Mouse (Mus musculus) olfactory bulb, adult 2 months (tissue): Measurements from ENCODE around the gene Ankdd1b.

Experiments
- CTCF ChIP-seq: fragments of 200-500 bp; IDR thresholded peaks from 2 replicates; pipeline ENCODE4 v1.5.1; 2012; ENCODE audit warnings: low read depth, mild to moderate bottlenecking, low read length, moderate library complexity; ENCODE audit not compliant: insufficient read depth
- POLR2A ChIP-seq: fragments of 200-500 bp; IDR thresholded peaks from 2 replicates; pipeline ENCODE4 v1.6.1; 2012; ENCODE audit warnings: mild to moderate bottlenecking, low read depth, low read length, moderate library complexity; ENCODE audit not compliant: insufficient read depth

GRCm38 (mm10) chr13:96487968-96488367 is 17.0 kb upstream of the Ankdd1b start:
- no peak for TF ChIP-seq CTCF
- TF ChIP-seq POLR2A: no peak
